Mouse (Mus musculus) liver, embryonic 16.5 days (tissue): ENCODE measurements around the gene Ank3. TPM values are rescaled to one million over a fixed set of nuclear protein-coding genes. Genes with fewer than 3 reads are reported as not detected.

ENCODE experiments used
- ATAC-seq: fragments of 200-750 bp; cut with Nextera tagmentation; 2 replicates; pipeline ENCODE4 v1.8.0; 2017; ENCODE audit warnings: low read depth, mild to moderate bottlenecking, moderate number of reproducible peaks, moderate library complexity
- H3K27ac ChIP-seq: fragments of 300-500 bp; sonication (generic); 2 replicates; pipeline ENCODE4 v1.5.1; 2014; ENCODE audit warnings: mild to moderate bottlenecking, low read length
- H3K27me3 ChIP-seq: fragments of 300-500 bp; sonication (generic); 2 replicates; pipeline ENCODE4 v1.6.1; 2014; ENCODE audit warnings: low read depth, low read length, mixed read lengths; ENCODE audit not compliant: control insufficient read depth, insufficient read depth
- H3K36me3 ChIP-seq: fragments of 300-500 bp; sonication (generic); 2 replicates; pipeline ENCODE4 v1.6.1; 2014; ENCODE audit warnings: mild to moderate bottlenecking; ENCODE audit not compliant: control insufficient read depth, insufficient read depth
- H3K4me1 ChIP-seq: fragments of 300-500 bp; sonication (generic); 2 replicates; pipeline ENCODE4 v1.6.1; 2014; ENCODE audit warnings: low read depth, low read length, mixed read lengths; ENCODE audit not compliant: control insufficient read depth
- H3K4me2 ChIP-seq: fragments of 300-500 bp; sonication (generic); 2 replicates; pipeline ENCODE4 v1.6.1; 2014; ENCODE audit warnings: low read depth, low read length, mixed read lengths
- H3K4me3 ChIP-seq: fragments of 300-500 bp; sonication (generic); 2 replicates; pipeline ENCODE4 v1.5.1; 2014; ENCODE audit warnings: low read depth, mild to moderate bottlenecking, low read length
- H3K9ac ChIP-seq: fragments of 300-500 bp; sonication (generic); 2 replicates; pipeline ENCODE4 v1.6.1; 2014; ENCODE audit warnings: low read depth, low read length
- H3K9me3 ChIP-seq: fragments of 300-500 bp; sonication (generic); replicated peaks from 2 replicates; pipeline ENCODE4 v1.6.1; 2016; ENCODE audit warnings: low read length; ENCODE audit not compliant: control insufficient read depth
- WGBS: fragments of 180-500 bp; shearing (Covaris S2); extraction: QIAGEN DNeasy Blood & Tissue Kit; methylation state at CpG from one replicate; pipeline ENCODE4 v1.1.7; 2014; ENCODE audit not compliant: insufficient replicate concordance; 5-methylcytosine and 5-hydroxymethylcytosine counted together
- polyA plus RNA-seq: library from polyadenylated mRNA; unstranded; fragments of >200 nt; fragmentation: Nextera tagmentation; extraction: Ambion mirVana; gene quantifications from 2 replicates; pipeline ENCODE4 v1.2.1, GENCODE M21; 2015

Gene Ank3
- polyA plus RNA-seq, 1 experiment from 2014 or later, result 14.0 TPM

GRCm38 (mm10) chr10:69792400-69792799, 393.8 kb downstream of the Ank3 start:
- Histone ChIP-seq H3K9me3 (no peaks in the 10 kb centered on the region), H3K4me3 (no peak overlapping the region), H3K9ac (no peak overlapping the region), H3K27ac (no peak overlapping the region), H3K4me2 (no peak overlapping the region), H3K4me1 (no peaks in the 10 kb centered on the region), H3K36me3 (no peaks in the 10 kb centered on the region), H3K27me3 (no peaks in the 10 kb centered on the region)
- WGBS, result 79% methylated on average over 9 of the region's 9 CpGs
- no peak for ATAC-seq

DNA sequence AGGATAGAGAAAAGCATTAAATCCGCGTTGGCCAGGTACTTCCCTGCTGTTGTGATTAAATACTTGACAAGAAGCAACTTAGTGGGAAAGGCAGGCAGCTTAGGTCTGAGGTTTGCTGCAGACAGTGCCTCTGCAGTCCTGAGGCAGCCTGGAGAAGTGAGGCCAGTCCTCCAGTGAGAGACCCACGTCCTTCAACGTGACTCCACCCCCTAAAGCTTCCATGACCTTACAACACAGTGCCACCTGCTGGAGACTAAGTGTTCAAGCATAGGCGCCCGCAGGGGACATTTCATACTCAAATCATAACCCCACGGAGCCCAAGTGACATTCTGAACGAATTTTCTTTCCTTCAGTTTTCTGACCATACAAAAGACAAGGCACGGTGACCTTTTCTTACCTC, 394.5 kb downstream of the Ank3 start:
- no peak for ATAC-seq
- H3K4me1 ChIP-seq, result no peaks in the 10 kb centered on the region
- no peak overlapping the region for H3K27ac ChIP-seq
- H3K36me3 ChIP-seq, result no peaks in the 10 kb centered on the region
- 46% methylated on average over 9 of the region's 9 CpGs for WGBS
- H3K4me2 ChIP-seq, result no peak overlapping the region
- H3K27me3 ChIP-seq, result no peaks in the 10 kb centered on the region
- H3K9me3 ChIP-seq, result no peaks in the 10 kb centered on the region
- H3K4me3 ChIP-seq, result no peak overlapping the region
- no peak overlapping the region for H3K9ac ChIP-seq

GRCm38 (mm10) chr10:69795656-69796055, 397.1 kb downstream of the Ank3 start:
- Histone ChIP-seq H3K4me1 (no peaks in the 10 kb centered on the region), H3K9me3 (no peaks in the 10 kb centered on the region), H3K27me3 (no peaks in the 10 kb centered on the region), H3K27ac (no peak overlapping the region), H3K4me3 (no peak overlapping the region), H3K4me2 (no peak overlapping the region), H3K36me3 (no peaks in the 10 kb centered on the region), H3K9ac (no peak overlapping the region)
- ATAC-seq, result no peak
- 65% methylated on average over 3 of the region's 3 CpGs for WGBS

DNA sequence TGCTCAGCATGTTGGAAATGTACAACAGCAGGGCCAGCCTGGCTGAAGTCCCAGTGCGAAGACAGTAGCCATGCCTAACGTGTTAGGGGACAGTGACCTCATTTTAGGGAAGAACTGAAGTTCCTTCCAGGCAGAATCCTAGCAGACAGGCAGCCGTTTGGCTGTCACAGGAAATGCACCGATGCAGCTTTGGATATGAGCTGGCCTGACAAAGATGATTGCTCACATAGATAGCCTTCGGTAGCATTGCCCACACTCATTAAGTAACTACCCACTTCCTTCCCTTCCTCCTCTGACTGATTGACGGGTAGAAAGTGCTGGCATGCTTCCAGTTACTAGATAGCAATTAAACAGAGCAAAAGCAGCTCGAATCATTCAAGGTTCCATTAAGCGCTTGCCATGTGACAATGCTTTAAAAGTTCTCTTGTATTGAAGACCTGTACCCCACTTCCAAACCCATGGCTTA, 397.9 kb downstream of the Ank3 start:
- Histone ChIP-seq H3K9ac (no peak overlapping the region), H3K27me3 (no peaks in the 10 kb centered on the region), H3K27ac (no peak overlapping the region), H3K9me3 (no peaks in the 10 kb centered on the region), H3K4me1 (no peaks in the 10 kb centered on the region), H3K4me2 (no peak overlapping the region), H3K36me3 (no peaks in the 10 kb centered on the region), H3K4me3 (no peak overlapping the region)
- ATAC-seq, result no peak
- 12% methylated on average over 8 of the region's 8 CpGs for WGBS

- no peak for ATAC-seq
- Histone ChIP-seq H3K9ac (no peak overlapping the region), H3K36me3 (no peaks in the 10 kb centered on the region), H3K4me1 (no peaks in the 10 kb centered on the region), H3K9me3 (no peaks in the 10 kb centered on the region), H3K27me3 (no peaks in the 10 kb centered on the region), H3K4me2 (no peak overlapping the region), H3K27ac (no peak overlapping the region), H3K4me3 (no peak overlapping the region)
- 70% methylated on average over 14 of the region's 14 CpGs for WGBS
These were observed 404.7 kb downstream of the Ank3 start for GRCm38 (mm10) chr10:69803135-69803756.

DNA sequence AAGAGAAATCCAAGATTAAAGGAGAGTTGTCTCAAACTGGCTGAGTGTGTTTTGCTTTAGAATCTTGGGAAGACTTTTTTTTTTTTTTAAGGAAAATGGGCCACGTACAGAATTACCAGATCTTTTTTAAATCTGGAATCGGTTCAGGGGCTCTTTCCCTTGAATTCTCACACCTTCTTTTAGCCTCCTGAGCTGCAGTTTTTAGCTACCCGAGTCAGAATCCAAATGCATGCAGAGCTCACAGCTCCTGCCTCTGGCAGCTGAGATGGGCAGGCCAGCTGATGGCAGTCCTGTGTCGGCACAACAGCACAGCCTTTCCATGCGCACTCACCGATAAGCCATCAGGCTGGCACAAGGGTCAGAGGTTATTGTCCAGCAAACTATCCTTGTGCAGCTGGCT, 406.0 kb downstream of the Ank3 start:
- Histone ChIP-seq H3K9me3 (no peaks in the 10 kb centered on the region), H3K4me2 (no peak overlapping the region), H3K9ac (no peak overlapping the region), H3K27me3 (no peaks in the 10 kb centered on the region), H3K4me3 (no peak overlapping the region), H3K4me1 (no peaks in the 10 kb centered on the region), H3K27ac (no peak overlapping the region), H3K36me3 (no peaks in the 10 kb centered on the region)
- WGBS, result 62% methylated on average over 6 of the region's 6 CpGs
- no peak for ATAC-seq

DNA sequence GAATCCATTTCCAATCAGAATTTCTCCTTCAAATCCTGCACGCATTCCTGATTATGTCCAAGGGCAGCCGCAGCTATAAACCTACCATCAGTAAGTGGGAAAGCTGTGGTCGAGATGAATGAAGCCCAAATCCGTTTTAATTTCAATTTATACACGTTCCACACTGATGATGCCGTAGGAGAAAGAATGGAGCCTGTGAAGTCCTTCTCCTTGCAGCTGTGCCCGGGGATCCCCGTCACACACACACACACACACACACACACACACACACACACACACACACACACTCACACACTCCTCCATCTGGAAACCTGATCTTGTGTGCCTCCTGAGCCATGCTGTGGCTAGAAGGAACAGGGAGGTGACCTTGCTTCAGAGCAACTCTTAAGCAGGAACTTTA, 412.2 kb downstream of the Ank3 start:
- no peak overlapping the region for H3K4me3 ChIP-seq
- H3K4me2 ChIP-seq, result no peak overlapping the region
- H3K9me3 ChIP-seq, result no peaks in the 10 kb centered on the region
- WGBS, result 65% methylated on average over 8 of the region's 8 CpGs
- no peak overlapping the region for H3K27ac ChIP-seq
- ATAC-seq, result no peak
- no peaks in the 10 kb centered on the region for H3K4me1 ChIP-seq
- H3K36me3 ChIP-seq, result no peaks in the 10 kb centered on the region
- no peaks in the 10 kb centered on the region for H3K27me3 ChIP-seq
- no peak overlapping the region for H3K9ac ChIP-seq

DNA sequence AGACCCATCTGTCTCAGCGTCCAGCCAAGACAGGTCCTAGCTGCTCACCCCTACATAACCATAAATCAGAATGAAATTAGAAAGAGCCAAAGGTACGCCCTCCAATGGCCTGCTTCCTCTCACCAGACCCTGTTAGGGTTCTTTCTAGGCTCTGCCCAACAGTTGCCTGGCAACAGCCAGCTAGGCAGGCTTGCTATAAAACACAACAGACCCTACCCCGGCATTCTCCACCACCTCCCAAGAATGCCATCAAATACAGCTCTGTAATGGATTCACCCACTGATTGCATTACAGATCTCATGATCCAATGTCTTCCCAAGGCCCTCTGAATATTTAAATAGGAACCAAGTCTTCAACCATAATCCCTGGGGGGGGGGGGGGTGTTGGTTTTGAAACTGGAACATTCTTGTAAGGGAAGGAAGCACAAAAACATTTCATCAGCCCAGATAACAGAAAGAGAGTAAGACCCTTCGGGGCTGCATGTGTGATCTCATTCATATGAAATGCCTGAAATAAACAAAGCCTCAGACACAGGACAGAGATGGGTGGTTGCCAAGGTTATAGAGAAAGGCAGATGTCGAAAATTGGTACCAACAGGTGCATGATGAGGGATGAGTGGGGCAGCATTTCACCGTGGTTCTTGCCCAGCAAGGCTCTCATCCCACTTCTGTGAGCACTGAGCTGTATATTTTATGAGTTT, 415.4 kb downstream of the Ank3 start:
- WGBS, result 51% methylated on average over 6 of the region's 6 CpGs

DNA sequence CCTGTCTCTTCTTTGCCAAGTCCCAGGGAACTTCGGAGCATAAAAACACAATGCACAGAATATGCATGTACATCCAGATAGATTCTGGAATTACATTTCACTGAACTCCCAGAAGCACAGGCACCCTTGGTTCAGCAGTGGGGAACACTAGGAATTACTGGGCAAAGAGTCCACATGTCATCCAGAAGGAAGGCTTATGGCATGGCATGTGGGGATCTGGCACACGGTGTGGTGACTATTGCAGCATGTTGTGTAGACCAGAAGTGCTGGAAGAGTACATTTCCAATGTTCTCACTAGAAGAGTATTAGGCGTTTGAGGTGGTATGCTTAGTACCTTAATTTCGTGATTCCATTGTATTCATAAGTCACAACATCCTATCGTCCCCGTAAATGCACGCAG, 422.7 kb downstream of the Ank3 start:
- Histone ChIP-seq H3K4me3 (no peak overlapping the region), H3K36me3 (no peaks in the 10 kb centered on the region), H3K9ac (no peak overlapping the region), H3K27ac (no peak overlapping the region), H3K4me2 (no peak overlapping the region), H3K9me3 (no peaks in the 10 kb centered on the region), H3K27me3 (no peaks in the 10 kb centered on the region), H3K4me1 (no peaks in the 10 kb centered on the region)
- no peak for ATAC-seq
- 76% methylated on average over 7 of the region's 7 CpGs for WGBS

More for the DNA sequence above, 415.4 kb downstream of the Ank3 start:
- Histone ChIP-seq H3K9me3 (no peaks in the 10 kb centered on the region), H3K27ac (no peak overlapping the region), H3K36me3 (no peaks in the 10 kb centered on the region), H3K4me3 (no peak overlapping the region), H3K27me3 (no peaks in the 10 kb centered on the region), H3K4me2 (no peak overlapping the region), H3K4me1 (no peaks in the 10 kb centered on the region), H3K9ac (no peak overlapping the region)
- no peak for ATAC-seq
